Mouse (Mus musculus): ENCODE results near the gene Clasp1.
A peak's percentile ranks its signal among the peaks of the same experiment; 100 is the strongest.

The Clasp1 gene

DNA sequence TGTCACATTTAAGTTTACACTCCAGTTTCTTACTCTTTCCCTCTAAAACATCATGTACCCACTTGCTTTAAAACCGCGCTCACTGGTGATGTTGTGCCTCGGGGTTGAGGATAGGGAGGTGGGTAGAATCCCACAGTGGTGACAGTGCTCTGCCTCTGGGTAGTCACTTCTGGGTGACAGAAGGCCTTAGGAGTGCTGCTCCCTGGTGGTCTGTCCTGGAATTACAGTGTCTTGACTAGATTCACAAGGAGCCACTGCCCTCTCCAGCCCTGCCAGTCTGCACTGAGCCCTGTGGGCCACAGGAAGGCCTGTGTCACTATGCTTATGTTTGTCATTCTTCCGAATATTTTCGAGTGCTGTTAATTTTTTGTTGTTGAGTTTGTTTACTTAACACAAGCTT, 109.5 kb downstream of the Clasp1 start:
- peak; percentile 77 for DNase-seq (ENCODE audit: low read depth, low spot score)

DNA sequence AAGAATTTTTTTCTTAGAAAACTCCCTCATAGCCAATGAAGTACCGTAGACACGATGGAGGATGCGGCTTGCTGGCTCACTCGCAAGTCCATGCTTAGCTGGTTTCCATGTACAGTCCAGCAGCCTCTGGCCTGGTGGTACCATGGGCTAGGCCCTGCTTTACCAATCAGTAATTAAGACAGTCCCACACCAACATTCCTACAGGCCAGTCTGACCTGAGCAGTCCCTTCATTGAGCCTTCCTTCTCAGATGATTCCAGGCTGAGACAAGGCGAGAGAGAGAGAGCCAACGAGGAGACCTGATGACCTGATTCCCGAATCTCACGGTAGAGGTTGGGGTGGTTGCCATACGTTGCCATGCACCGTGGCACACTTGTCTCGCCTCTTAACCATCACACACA, 111.7 kb downstream of the Clasp1 start:
- no peak for DNase-seq (ENCODE audit: low read depth, low spot score)

DNA sequence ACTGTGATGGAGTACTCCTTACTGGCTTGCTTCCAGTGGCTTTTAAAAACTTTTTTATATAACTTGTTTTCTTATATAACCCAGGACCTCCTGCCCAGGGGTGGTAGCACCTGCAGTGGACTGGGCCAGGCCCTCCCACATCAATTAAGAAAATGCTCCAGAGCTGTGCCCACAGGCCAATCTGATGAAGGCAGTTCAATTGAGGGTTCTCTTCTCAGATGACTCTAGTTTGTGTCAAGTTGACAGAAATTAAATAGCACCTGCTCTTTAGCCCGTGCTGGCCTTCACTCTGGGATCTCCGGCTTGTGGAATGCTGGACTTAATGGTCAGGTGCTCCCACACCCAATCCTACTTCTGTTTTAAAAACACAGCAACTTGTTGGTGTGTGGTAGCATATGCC, 112.8 kb downstream of the Clasp1 start:
- DNase-seq (ENCODE audit: low read depth, low spot score): no peak

- no peak for DNase-seq (ENCODE audit: low read depth, low spot score)
These were observed 116.9 kb downstream of the Clasp1 start for GRCm38 (mm10) chr1:118505746-118506145.

DNA sequence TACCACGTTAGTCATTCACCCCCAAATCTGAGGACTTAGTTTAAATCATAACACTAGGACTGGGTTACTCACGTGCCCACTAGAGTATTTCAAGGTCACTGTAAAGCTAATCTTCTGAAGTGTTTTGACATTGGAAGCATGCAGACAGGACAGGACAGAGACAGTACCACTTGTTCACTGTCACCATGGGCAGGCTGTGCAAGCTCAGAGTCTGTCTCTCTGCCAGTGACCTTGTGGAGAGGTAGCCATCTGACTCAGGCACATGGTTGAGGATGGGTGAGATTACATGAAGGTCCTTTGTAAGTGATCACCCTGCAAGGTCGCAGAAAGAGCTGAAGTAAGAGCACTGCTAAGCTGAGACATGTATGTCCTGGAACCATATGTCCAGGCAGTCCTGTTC, 122.1 kb downstream of the Clasp1 start:
- no peak for DNase-seq (ENCODE audit: low read depth, low spot score)

DNA sequence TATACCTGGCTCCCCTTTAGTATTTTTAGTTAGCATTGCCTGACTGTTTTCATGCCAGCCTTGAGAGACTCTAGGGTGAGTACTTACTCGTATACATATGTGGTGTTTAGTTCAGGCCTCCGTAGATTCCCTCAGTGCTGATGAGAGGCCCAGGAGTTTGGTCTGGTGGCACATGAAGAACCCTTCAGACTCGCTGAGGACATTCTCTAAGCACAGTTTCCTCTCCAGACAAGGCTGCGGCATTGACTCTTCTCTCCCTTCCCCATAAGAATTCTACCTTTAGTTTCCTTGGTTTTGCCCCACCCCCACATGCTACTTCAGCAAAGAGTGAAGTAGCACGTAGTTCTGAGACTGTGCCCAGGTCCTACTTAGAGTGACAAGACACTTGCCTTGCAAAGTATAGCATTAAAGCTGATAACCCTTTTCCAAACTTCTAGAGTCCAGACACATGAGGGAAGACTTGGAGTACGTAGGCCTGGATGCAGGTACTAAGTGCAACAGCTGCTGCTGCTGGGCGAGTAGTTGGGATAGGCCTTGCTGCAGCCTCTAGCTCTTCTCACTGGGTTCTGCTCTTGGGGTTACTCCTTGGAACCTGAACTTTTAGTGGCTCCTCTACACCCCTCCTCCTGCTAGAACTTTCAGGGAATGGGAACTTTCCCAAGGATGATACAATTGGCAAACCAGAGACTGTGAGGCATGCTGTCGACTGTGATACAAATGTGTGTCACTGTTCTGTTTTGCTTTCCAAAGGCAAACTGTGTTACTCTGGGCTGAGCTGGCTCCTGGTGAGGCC, 123.1 kb downstream of the Clasp1 start:
- no peak for DNase-seq (ENCODE audit: low read depth, low spot score)

GRCm38 (mm10) chr1:118516256-118516655, 127.4 kb downstream of the Clasp1 start:
- DNase-seq (ENCODE audit: low read depth, low spot score): no peak

GRCm38 (mm10) chr1:118523161-118523560, 134.3 kb downstream of the Clasp1 start:
- DNase-seq (ENCODE audit: low read depth, low spot score): no peak

DNA sequence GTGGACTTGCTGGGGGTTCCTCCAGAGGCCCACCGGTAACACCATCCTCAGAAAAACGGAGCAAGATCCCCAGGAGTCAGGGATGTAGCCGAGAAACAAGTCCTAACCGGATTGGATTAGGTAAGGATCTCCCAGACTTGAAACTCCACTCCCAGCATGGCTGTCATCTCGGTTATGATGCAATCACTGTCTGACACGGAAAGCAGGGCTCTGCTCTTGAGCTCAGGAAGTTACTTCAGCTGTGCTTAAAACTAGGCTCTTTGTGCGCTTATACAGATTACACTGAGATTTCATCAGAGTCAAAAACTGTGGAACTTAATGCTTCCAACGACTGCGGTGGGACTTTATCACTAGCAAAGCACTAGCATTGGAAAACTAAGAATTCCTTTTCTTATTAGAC, 136.5 kb downstream of the Clasp1 start:
- DNase-seq (ENCODE audit: low read depth, low spot score): no peak

DNA sequence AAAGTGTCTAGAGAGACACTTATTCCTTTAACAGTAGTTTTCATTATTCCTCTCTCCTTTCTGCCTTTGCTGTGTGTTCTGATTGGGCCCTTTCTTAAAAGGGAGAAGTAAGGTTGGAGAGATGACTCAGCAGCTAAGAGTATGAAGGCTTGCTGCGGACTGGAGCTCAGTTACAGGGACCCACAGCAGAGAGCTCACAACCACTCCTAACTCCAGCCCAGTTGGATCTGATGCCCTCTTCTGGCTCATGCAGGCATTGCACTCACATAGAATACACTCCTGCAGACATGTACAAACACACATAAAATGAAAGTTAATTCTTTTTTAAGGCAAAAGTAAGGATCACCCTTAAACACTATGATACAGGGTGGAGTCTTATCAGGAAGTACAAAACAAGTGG, 140.4 kb downstream of the Clasp1 start:
- DNase-seq (ENCODE audit: low read depth, low spot score): no peak

- DNase-seq (ENCODE audit: low read depth, low spot score): no peak
These were observed 142.4 kb downstream of the Clasp1 start for GRCm38 (mm10) chr1:118531259-118531658.

GRCm38 (mm10) chr1:118536021-118536420, 147.2 kb downstream of the Clasp1 start:
- no peak for DNase-seq (ENCODE audit: low read depth, low spot score)

- DNase-seq (ENCODE audit: low read depth, low spot score): no peak
These were observed 150.2 kb downstream of the Clasp1 start for GRCm38 (mm10) chr1:118539046-118539445.

- DNase-seq (ENCODE audit: low read depth, low spot score): no peak
These were observed 154.0 kb downstream of the Clasp1 start for GRCm38 (mm10) chr1:118542880-118543279.

DNA sequence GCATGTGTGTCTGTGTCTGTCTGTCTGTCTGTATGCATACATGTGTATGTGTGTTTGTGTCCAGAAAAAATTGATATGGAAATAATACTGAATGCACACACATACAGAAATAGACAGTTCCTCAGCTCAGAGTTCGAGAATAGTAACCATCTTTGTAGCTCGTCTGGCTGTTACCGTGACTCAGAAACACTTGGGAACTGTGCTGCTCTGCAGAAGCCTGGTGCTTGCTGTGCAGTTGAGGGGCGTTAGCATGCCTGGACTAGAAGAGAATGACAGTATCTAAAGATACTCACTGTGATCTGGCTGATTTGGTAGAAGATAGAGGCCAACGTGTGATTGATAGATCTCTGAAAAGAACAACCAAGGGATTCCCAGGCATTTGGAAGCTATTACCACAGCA, 159.9 kb downstream of the Clasp1 start:
- no peak for DNase-seq (ENCODE audit: low read depth, low spot score)

DNA sequence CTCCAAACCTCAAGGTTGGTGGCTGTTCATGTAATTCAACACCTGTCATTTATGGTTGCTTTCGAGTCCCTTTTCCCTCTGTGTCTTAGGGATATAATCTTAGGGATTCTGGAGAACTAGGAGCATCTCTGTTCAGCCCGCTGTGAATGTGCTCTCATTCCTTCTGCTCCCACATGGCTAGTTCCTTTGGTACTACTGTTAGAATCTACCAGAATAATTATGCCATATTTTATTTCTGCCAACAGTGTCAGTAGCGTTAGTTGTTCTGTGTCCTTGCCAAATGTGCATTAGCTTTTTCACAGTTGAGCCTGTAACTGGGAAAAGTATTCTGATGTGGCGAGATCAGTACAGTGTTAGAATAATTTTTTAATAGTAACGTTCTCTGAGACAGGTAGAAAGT, 162.3 kb downstream of the Clasp1 start:
- no peak for DNase-seq (ENCODE audit: low read depth, low spot score)

DNA sequence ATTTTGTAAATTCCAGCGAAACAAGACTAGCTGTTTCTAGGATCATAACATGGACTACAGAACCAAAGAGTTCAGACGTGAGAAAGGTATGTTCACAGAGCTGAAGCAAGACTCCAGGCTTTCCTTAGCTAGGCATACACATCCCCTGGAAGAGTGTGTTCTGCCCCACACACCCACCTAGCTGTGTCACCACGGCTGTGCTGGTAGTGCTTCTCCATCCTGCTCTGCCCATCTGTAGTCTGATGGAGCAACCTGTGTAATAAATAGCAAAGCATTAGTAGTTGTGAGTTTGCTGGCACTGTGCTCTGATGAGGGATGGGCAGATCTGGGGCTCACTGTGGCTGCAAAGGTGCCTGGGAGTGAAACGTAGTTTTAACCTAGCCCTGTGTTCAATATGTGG, 163.2 kb downstream of the Clasp1 start:
- DNase-seq (ENCODE audit: low read depth, low spot score): no peak

DNA sequence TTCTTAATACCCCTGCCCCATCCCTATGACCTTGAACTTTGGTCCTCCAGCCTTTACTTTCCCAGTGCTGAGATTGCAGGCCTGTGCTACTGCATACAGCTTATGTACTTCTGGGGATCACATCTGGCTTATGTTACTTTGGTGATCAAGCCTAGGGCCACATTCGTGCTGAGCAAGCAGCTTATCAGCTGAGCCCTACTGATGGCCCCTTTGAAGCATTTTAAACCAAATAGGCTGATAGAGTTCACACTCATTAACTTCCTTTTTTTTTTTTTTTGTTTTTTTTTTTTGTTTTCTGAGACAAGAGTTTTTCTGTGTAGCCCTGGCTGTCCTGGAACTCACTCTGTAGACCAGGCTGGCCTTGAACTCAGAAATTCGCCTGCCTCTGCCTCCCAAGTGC, 164.2 kb downstream of the Clasp1 start:
- no peak for DNase-seq (ENCODE audit: low read depth, low spot score)

- no peak for DNase-seq (ENCODE audit: low read depth, low spot score)
These were observed 164.6 kb downstream of the Clasp1 start for GRCm38 (mm10) chr1:118553451-118553850.

DNA sequence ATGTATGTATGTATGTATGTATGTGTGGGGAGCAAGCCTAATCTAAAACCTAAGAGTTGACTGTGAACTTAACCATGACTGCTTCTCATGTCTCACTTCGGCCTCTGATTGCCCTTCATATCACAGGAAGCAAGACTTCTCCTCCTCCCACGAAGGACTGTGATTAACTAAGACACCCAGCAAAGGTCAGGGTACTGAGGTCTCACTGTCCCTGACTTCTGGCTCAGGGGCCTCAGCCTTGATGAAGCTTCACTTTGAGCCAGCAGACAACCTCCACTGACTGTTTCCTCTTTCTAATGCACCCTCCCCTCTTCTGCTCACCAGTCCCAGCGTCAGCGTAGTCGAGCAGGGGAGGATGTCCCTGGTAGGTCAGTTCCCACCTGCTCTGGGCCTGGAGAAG, 166.1 kb downstream of the Clasp1 start:
- no peak for DNase-seq (ENCODE audit: low read depth, low spot score)

DNA sequence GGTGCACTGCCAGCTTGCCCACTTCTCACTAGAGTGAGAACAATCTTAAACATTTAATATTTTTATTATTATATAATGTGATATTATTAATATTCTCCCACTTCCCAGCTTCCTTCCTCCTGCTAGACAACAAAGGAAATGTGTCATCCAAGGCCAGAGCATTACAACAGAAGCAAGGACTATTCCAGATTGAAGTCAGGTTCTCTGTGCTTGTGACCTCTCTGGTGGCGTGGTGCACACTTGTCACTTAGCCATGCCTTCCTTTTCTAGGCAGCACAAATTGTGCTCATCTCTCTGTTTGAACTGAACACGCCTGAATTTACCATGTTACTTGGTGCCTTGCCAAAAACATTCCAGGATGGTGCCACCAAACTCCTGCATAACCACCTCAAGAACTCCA, 170.9 kb downstream of the Clasp1 start:
- no peak for DNase-seq (ENCODE audit: low read depth, low spot score)

DNA sequence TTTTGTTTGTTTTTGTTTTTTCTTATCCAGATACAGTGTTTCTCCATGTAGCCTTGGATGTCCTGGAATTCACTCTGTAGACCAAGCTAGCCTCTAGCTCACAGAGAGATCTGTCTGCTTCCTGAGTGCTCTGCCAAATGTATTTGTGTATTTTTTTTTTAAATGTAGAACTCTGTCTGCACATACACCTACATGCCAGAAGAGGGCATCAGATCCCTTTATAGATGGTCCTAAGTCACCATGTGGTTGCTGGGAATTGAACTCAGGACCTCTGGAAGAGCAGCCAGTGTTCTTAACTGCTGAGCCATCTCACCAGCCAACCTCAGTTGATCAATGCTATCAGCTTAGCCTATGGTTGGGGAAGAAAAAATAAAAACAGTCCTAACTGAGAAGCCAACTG, 175.7 kb downstream of the Clasp1 start:
- no peak for DNase-seq (ENCODE audit: low read depth, low spot score)

GRCm38 (mm10) chr1:118567659-118568058, 178.8 kb downstream of the Clasp1 start:
- DNase-seq (ENCODE audit: low read depth, low spot score): no peak

- no peak for DNase-seq (ENCODE audit: low read depth, low spot score)
These were observed 191.4 kb downstream of the Clasp1 start for GRCm38 (mm10) chr1:118580174-118580702.
